Mouse (Mus musculus): ENCODE measurements around the gene Orm1. TPM values are rescaled to one million over a fixed set of nuclear protein-coding genes. Genes with fewer than 3 reads are reported as not detected.

Gene Orm1
- polyA plus RNA-seq, 1 experiment = 3.9 TPM

GRCm38 (mm10) chr4:63389121-63389886 lies 44.9 kb downstream of the Orm1 start:
- TF ChIP-seq POLR2A (IDR thresholded peaks at IDR 0.05; ENCODE audit: borderline replicate concordance, extremely low read depth, low read depth, low read length) (no peak), CTCF (IDR thresholded peaks at IDR 0.05; ENCODE audit: insufficient read depth, low read length) (no peak)
- DNase-seq = no peak
- 68% methylated on average over 8 of the region's 8 CpGs for WGBS
- peaks cover 11% of the 10 kb centered on the region for H3K4me1 ChIP-seq (ENCODE audit: control insufficient read depth, insufficient read depth, low read length)
- H3K4me3 ChIP-seq (replicated peaks; ENCODE audit: extremely low read depth, low read depth, low read length) = no peak overlapping the region

- no peak for DNase-seq
- Histone ChIP-seq H3K4me3 (replicated peaks; ENCODE audit: extremely low read depth, low read depth, low read length) (no peak overlapping the region), H3K4me1 (ENCODE audit: control insufficient read depth, insufficient read depth, low read length) (peaks cover 11% of the 10 kb centered on the region)
- no peak for TF ChIP-seq CTCF (IDR thresholded peaks at IDR 0.05; ENCODE audit: insufficient read depth, low read length)
- no peak for TF ChIP-seq POLR2A (IDR thresholded peaks at IDR 0.05; ENCODE audit: borderline replicate concordance, extremely low read depth, low read depth, low read length)
- 76% methylated on average over 11 of the region's 11 CpGs for WGBS
These were observed 45.6 kb downstream of the Orm1 start for GRCm38 (mm10) chr4:63389887-63390528.

GRCm38 (mm10) chr4:63391322-63391721 lies 47.0 kb downstream of the Orm1 start:
- no peak for DNase-seq
- TF ChIP-seq POLR2A (IDR thresholded peaks at IDR 0.05; ENCODE audit: borderline replicate concordance, extremely low read depth, low read depth, low read length) = no peak
- no peak for TF ChIP-seq CTCF (IDR thresholded peaks at IDR 0.05; ENCODE audit: insufficient read depth, low read length)
- peaks cover 8% of the 10 kb centered on the region for H3K4me1 ChIP-seq (ENCODE audit: control insufficient read depth, insufficient read depth, low read length)
- H3K4me3 ChIP-seq (replicated peaks; ENCODE audit: extremely low read depth, low read depth, low read length) = no peak overlapping the region
- WGBS = 46% methylated on average over 6 of the region's 6 CpGs

Other genes with a start within 250 kb of the Orm1 start
- 0.26 and 1.4 TPM in 2 replicates for gene Ambp, start 189.8 kb upstream of the Orm1 start, polyA plus RNA-seq (2012; rRNA removed)
- gene Kif12, start 172.4 kb upstream of the Orm1 start, polyA plus RNA-seq (2012; rRNA removed) = 0.11 TPM in 1 of 2 replicates, not detected in the other
- gene Col27a1, start 130.6 kb upstream of the Orm1 start, polyA plus RNA-seq (2012; rRNA removed) = 11.2 and 11.5 TPM in 2 replicates
- 0.22 and 0.50 TPM in 2 replicates for gene Orm3, start 11.6 kb downstream of the Orm1 start, polyA plus RNA-seq (2012; rRNA removed)
- gene Orm2, start 17.9 kb downstream of the Orm1 start, polyA plus RNA-seq (2012; rRNA removed) = 0.45 and 0.49 TPM in 2 replicates
- 22.2 and 22.7 TPM in 2 replicates for gene Akna, start 58.8 kb downstream of the Orm1 start, polyA plus RNA-seq (2012; rRNA removed)
- gene Whrn, start 151.4 kb downstream of the Orm1 start, polyA plus RNA-seq (2012; rRNA removed) = 6.4 and 7.8 TPM in 2 replicates
- gene Atp6v1g1, start 200.2 kb downstream of the Orm1 start, polyA plus RNA-seq (2012; rRNA removed) = 48.3 and 56.6 TPM in 2 replicates
- gene Tmem268, start 214.2 kb downstream of the Orm1 start, polyA plus RNA-seq (2012; rRNA removed) = 11.2 and 15.2 TPM in 2 replicates

Measured in lung, adult 2 months (tissue).